Mouse (Mus musculus): ENCODE measurements around the gene Gulp1.

The Gulp1 gene

DNA sequence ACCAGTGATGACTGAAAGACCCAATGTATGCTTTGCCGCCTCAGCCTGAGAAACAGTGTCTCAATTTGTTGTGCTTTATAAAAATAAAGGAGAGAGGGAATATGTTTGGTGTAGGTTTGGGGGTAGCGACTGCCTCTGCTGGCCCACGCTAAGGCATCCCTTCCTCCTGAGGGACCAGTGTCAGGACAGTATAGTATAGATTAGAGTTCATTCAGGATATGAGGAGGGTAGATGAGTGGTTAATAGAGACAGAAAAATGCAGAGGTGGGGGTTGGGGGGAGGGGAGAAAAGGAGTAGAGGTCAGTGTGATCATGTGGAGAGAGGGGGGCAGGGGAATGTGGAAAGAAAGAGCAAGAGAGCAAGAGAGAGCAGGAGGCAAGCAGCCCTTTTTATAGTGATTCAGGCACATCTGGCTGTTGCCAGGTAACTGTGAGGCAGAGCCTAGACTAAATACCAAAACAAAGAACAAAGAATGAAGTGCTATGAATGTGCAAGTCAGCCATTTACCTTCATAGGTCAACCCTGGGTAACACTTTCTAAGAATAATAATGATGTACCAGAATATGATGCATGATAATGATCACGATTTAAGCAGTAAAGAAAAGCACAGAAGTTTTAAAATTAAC lies 169.6 kb downstream of the Gulp1 start:
- DNase-seq (ENCODE audit: low spot score): no peak

DNA sequence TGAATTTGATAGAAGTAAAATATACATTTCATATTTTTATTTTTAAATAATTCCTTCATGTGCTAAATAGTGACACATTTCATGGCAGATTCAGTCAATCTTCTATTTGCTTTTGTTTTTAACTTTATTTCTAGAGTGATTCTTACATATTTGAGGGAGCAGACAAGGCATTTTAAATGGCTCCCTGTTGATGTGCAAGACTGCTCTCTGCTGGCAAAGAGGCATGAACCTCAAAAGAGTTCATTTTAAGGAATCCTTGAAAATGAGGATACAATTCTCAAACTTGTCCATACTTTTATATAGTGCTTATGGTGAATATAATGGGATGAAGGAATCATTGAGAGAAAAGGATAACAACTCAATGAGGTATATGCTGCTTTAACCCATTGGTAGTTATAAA lies 189.9 kb downstream of the Gulp1 start:
- DNase-seq (ENCODE audit: low spot score): no peak

DNA sequence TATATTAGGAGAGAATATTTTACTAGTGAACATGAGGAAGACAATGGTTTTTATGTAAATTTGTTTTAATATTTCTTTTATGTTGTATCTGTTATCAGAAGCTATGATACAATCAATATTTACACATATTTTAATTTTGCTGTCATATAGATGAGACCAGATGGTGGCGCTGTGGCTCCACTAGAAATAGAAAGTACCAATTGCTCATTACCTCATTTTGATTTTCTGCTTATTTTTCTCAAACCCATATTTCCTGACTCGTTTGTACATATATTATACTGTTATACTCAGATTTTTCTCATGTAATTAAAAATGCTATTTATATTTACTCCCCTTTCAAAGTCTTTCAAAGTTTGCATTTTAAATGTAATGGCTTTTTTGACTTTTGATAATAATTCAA lies 194.4 kb downstream of the Gulp1 start:
- DNase-seq (ENCODE audit: low spot score): peak; percentile 3

DNA sequence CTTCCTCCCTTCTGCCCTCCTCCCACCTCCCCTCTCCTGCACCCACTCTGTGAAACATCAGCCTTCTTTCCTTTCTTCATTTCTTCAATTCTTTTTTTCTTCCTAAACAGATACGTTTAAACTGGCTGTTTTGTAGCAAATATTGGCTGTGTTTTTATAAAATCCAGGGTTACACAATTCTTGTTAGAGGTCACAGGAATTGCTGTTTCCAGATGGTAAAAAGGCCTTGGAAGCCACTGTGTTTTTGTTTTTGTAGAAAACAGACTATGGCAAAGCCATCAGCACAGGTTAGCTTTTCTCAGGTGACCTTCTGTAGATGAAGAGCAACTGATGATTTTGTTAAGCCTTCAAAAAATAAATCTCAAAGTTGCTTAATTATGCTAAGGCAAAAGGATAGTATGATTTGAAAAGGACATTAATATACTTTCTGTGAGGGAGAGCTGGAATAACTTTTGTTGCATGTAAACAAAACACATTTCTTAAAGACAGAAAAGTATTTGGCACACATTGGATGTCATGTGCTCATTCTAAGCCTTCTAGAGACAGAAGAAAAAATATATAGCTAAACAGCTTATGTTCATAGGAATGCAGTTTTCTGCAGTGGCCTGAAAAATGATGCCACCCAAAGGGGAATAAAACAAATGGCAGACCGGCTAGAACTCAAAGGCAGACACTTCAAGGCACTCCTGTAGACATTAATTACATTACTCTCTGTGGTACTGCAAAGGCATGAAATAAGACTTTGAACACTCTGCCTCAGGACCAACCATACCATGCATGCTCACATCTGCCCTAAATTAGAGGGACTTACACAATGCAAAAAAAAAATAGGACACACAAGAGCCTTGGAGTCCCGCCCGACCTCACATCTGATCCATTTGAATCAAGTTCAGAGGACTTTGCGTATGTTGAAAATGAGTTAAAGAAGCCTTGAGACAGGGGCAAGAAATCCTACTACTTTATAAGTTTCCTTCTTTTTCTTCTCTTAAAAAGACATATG lies 199.7 kb downstream of the Gulp1 start:
- peak; percentile 9 for DNase-seq (ENCODE audit: low spot score)

DNA sequence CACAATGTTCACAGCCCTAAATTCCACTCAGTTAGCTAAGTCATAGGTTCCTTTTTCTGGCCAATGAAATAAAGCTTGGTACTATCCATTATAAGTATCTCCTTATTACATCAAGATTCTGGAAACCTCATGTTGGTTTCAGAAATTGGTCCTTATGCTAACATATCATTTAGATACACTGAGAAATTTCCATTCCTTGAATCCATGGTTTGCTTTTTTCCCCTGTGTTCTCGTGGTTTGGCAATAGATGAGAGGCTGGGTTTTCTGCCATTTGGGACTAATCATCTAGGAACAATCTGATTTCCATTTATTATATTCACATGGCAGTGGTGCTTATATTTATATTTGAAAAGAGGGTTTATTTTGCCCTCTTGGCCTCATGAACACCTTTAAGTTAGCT lies 226.9 kb downstream of the Gulp1 start:
- DNase-seq (ENCODE audit: low spot score): no peak

DNA sequence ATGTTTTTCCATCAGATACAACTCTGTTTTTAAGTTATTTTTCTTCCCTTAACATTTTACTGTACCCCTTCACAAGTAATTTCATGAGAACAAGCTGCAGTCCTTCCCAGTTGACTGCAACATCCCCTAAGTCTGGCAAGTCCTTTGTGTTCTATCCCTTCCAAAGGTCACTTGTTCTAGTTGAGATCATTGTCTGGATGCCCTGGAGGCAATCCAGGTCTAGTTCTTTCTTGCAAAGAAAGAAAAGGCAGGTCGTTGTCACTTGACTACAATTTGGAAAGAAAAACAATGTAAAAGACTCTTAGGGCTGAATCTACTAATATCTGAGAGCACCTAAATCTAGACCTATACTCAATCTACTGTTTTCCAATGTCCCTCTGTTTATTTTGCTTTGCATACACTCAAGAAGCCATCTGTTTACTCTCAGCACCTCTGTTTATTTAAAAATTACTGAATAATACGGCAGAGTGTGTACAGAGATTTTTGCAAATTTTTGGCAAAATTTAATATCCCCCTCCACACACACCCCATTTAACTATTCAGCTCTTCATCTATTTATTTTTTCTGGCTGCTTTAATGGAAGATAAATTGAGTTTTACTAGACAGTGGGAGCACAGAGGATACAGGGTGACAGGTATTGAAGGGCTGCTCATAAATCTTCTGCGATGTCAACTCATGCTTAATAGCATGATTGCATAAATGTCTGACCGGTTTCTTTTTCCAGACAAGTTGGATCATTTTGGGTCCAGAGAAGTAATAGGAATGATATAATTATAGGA lies 252.5 kb downstream of the Gulp1 start:
- DNase-seq (ENCODE audit: low spot score): no peak

DNA sequence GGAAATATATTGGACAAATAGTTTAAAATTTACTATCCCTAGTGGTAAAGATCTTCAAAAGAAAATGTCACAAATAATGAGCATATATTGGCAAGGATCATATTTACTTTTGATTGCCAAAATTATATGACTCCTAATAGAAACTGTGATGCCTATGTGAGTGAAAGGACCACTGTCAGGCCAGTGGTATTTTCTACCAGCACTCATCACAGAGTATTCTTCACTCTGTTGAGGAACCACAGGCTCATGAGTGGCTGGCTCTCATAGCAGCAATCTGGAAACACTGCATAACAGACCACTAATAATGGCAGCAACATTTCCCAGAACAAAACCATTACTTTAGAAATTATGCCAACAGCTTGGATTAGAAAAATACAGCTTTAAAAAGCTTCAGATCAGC lies 255.1 kb downstream of the Gulp1 start:
- no peak for DNase-seq (ENCODE audit: low spot score)

DNA sequence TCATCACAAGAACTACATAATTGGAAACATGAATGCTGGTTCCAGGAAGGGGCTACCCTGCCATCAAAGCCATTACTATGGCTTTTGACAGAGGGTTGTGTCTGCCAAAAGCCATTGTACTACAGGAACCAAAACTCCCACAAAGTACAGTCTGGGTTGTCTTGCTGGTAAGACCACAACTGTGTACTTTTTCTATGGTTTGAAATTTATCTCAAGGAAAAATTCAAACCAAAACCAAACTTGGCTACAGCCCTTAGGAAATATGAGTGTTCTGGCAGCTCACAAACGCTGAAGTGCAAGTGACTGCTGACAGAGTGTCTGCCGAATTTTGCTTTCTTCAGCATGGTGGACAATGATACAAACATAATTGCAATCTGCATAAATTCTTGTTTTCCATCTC lies 259.0 kb downstream of the Gulp1 start:
- no peak for DNase-seq (ENCODE audit: low spot score)

DNA sequence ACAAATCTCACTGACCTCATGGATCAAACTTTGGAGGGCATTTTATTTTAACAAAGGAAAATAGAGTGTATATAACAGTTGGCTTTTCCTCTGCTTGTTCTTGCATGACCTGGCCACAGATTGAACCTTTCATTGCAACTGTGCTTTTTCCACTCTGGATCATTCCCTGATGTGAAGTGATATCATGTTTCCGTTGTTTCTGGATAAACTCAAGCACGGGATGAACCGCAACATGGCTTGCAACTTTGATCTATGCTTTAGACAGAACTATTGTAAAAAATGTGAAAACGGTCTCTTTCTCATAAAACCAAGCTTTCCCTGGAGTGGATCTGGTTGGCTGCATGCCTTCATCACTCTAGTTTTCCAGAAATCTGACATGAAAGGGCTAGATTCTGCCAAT lies 282.6 kb downstream of the Gulp1 start:
- no peak for DNase-seq (ENCODE audit: low spot score)

Data from ovary, postnatal 36 days (tissue).